Mouse (Mus musculus) liver, embryonic 14.5 days (tissue): ENCODE results near the gene Camkk2.

Source experiments
- CTCF ChIP-seq: IDR thresholded peaks from 2 replicates; pipeline ENCODE4 v1.5.1; 2016; ENCODE audit warnings: antibody characterized with exemption, low read depth, control low read depth
- EP300 ChIP-seq: IDR thresholded peaks from 2 replicates; pipeline ENCODE4 v1.6.1; 2016; ENCODE audit warnings: antibody characterized with exemption, low read depth

- TF ChIP-seq EP300 (no peak), CTCF (no peak)
Measured at GRCm38 (mm10) chr5:122786035-122786819, 7.0 kb upstream of the Camkk2 start.
